Mouse (Mus musculus): ENCODE measurements around the gene 1700025G04Rik.

1700025G04Rik gene

DNA sequence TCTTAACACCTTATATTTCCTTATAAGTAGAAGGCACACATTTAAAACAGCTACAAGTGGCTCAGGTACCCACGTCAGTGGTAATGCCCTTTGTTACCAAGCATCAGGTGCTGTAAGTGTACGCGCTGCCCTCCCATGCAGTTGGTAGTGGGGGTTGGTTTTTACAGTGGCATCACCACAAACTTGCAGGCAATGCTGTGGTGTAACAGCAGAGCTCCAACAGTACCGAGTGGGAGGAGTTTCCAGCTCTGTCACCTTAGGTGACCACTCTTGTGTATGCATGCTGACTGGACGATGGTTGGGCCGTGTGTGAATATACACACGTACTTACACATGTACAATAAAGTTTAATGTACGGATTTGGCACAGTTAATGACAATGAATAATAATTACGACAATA, 175.4 kb downstream of the 1700025G04Rik start:
- no peak for DNase-seq (ENCODE audit: extremely low read depth, low read depth, low spot score)

DNA sequence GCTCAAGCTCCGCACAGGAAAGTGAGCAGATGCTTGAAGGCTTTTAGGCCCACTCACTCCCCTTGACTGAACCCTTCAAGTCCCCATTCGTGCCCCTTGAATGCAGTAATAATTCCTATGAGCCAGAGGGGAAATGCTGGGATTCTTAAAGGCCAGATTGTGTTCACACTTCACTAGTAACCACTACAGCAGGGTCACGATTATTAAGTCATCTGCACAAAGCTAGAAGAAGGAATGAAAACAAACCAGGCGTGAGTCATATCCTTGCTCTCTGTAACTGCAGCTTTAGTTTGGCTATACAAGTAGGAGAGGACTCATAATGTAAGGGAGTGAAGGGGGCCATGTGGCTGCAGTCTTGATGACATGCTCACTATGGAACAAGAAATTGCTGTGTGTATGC, 182.9 kb downstream of the 1700025G04Rik start:
- no peak for DNase-seq (ENCODE audit: extremely low read depth, low read depth, low spot score)

DNA sequence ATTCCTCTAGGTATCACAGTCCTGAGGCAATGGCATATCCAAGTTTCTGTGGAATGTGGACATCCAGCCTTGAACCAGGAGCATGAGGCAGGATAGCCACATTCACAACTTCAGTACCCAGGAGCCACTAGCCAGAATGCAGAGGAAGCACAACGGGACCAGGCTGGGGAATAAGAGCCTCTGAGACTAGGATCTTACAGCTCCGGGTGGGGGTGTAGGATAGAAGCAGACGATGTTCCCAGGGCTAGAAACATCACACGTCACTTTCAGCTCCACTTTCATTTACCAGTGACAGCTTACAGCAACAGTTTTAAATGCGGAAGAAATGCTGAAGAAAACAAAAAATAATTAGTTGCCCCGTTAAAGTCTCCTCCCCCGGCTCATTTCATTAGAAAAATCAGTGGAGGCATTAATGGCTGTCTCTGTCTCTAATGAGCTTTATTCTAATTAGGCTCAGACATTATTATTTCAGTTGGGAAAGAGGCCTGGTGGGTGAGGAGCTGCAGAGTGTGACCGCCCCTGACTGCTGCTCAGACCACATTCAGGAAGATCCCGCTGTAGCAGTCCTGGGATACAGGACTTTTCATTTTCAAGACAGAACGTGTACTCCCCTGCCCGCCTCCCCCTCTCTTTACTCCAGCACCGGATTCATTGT, 189.1 kb downstream of the 1700025G04Rik start:
- DNase-seq (ENCODE audit: extremely low read depth, low read depth, low spot score), result no peak

DNA sequence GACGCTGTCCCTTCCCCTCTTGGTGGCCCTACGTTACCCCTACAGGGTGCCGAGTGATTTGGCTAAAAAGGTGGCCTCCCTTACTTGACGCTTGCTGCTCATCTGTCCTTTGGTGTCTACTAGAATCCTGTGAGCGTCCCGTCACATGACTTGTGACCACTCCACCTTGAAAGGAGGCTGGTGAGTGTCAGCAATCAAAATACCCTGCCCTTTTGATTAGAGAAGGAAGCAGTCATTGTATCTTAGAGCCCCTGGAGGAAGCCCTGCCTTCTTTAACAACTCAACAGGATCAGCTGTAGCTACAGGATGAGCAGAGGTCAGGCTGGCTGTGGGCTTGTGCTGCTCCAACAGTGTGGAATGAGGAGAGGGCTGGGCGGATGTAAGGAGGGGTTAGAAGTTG, 190.0 kb downstream of the 1700025G04Rik start:
- DNase-seq (ENCODE audit: extremely low read depth, low read depth, low spot score), result no peak

DNA sequence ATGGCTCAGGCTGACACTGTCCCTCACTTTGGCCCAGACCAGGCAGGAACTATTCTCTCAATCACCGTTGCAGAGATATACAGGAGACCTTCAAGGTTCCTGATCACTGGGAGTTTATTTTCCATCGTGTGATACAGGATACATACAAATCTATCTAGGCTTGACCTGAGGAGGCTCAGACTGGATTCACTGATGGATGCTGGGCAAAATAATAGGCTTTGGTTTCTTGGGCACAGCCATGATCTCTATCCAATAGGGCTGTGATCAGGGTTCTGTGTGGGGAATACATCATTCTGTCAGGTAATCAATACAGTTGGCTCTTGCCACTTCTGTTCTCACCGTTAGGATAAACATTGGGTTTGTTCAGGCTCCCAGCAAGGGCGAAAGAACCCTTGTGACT, 194.5 kb downstream of the 1700025G04Rik start:
- no peak for DNase-seq (ENCODE audit: extremely low read depth, low read depth, low spot score)

DNA sequence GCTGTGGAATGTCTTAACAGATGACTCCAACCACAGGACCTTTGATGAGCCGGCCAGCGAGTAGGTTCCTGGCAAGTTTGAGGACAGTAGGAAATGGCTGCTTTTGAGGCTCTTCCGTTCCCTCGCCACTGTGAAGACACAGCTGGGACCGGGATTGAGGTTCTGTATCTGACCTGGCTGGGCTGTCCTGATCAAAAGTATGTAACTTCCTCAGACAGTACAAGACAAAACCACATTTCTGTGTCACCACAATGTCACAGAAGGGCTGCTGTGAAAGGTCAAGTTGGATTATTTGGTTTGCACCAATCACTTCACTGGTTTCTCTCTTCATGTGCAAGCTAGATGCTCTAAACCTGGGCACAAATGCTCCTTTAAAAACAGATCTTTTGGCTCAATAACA, 195.9 kb downstream of the 1700025G04Rik start:
- no peak for DNase-seq (ENCODE audit: extremely low read depth, low read depth, low spot score)

DNA sequence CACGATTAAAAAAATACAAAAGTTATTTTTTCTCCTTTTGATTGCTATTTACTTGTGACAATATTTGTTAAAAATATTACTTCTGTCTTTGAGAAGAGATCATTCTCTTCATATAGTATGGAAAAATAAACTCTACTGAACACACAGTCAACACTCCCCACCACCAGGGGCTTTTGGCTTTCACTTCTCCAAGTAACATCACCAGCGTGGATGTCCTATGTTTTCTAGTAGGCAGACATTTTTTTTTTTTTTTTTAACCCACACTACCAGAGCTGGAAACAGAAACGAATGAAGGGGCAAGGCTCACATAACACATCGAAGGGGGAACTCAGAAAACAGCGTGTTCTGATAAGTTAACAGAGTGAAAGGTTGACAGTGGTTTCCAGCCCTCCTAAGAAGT, 197.9 kb downstream of the 1700025G04Rik start:
- DNase-seq (ENCODE audit: extremely low read depth, low read depth, low spot score), result no peak

DNA sequence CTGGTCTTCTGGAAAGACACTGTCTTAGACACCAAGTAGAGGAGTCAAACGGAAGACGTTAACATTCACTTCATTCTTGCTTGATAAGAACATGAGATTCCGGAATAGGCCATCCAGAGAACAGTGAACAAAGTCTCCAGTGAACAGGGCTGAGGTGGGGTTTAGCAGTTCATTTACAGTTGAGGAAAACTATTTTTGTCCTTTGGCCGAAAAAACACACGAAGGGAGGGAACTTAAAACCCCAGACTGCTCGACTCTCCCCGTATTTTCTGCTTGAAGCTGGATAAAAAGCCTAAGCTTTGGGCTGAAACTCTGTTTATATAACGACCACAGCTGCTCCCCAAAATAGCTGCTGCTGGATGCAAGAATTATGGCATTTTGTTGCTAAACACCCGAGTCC, 198.7 kb downstream of the 1700025G04Rik start:
- DNase-seq (ENCODE audit: extremely low read depth, low read depth, low spot score), result no peak

DNA sequence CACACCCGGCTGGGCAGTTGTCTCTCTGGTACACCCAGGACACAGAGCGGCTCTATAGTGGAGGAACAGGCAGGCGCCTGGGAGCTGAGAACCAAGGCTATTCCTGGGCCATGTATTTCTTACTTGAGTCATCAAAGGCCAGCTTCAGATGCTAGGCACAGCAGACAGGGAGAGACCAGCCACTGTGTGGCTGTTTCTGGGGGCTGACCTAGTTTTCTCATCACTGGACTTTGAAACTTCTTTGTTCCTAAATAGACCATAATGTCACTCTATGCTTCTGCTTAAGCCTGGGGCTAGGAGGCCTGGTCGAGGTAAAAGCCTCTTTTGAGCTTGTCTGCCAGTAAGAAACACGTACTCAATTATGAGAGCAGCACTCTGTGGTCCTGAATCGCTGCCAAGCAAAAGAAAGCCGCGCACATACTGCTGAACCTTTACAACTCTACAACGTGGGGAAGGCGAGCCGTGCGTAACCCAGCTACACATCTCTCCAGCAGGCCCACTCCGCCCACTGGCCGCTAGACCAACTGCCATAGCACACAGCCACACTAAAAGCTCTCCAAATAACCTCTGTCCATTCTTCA, 199.8 kb downstream of the 1700025G04Rik start:
- DNase-seq (ENCODE audit: extremely low read depth, low read depth, low spot score), result no peak

DNA sequence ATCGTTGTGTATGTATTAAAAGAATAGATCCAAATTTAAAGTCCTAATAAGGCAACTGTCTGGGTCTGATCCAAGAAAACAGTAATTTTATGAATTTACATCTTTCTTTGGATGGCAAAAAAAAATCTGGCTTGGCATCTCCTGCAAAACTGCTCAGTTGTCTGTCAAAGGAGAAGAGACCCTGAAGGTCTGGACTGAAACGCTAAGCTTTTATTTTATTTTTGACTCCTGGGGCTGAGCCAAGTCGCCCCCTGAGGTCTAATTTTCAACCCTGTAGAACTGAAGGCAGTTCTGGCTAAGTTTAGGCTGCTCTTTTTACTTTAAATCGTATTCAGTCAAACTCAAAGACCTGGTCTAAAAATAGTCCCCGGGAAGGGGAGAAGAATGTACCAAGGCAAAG, 202.3 kb downstream of the 1700025G04Rik start:
- DNase-seq (ENCODE audit: extremely low read depth, low read depth, low spot score), result no peak

DNA sequence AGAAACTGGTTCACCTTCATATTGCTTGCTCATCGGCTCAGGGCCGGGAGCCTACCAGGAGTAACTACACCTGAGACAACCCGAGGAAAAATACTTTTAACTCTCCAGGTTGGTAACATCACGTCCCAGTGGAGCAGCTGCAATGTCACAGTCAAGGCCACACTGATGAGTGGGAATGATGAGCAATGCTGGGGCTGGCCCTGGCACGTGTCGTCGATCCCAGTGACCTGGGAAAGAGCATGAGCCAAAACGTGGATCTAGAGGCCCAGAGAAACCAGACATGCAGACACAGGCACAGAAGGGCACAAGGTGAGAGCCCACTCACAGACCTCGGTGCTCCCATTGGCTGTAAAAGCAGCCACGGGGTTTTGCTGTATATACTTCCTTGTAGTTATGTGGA, 202.8 kb downstream of the 1700025G04Rik start:
- no peak for DNase-seq (ENCODE audit: extremely low read depth, low read depth, low spot score)

DNA sequence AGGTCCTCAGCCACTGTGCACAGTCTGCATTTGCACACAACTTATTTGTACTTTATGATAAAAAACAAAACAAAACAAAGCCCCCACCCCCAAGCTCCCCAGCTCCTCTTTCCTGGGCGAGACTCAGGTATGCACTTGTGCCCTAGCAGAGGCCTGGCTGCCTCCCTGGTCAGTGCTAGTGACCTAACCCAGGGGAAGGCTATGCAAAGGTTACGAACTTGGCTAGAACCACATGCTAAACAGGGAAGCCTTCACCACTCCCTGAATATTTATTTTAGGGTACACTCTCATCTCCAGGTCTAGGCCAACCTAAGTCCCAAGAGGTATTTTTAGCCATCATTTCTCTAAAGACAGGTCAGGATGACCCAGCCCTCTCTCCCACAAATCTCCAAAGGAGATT, 203.8 kb downstream of the 1700025G04Rik start:
- DNase-seq (ENCODE audit: extremely low read depth, low read depth, low spot score), result no peak

DNA sequence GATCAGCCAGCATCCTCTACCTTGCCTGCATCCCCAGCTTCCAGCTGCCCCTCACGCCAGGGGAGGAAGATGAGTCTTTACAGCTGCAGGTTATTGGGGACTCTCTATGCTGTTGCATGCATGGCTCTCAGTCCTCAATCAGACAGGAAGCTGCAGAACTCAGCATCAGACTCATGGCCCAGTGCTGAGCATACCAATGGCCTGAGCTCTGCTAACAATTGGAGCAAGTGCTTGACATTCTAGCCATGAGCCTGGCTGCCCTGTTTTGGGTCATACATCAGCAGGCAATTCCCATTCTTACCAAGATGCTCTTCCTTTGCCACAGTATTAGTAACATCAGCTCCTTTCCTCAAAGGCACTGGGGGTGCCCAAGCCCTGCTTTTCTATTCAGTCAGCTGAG, 208.7 kb downstream of the 1700025G04Rik start:
- DNase-seq (ENCODE audit: extremely low read depth, low read depth, low spot score), result no peak

DNA sequence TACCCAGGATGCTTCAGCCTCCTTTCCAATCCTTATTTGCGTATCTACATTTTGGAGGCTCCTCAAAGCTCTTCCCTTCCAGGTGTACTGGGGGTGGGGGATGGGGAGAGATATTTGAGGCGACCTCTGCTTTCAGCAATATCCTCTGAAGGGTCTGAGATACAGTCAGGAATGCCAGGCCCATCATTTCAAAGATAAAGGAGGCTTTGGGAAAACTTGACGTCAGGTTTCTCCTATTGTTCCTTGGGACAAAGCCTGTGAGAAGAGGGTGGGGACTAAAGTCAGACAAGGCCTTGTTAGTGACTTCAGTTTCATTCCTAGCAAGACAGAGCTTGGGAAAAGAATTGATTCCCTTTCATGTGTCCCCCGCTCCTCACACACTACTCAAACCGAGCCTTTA, 209.2 kb downstream of the 1700025G04Rik start:
- DNase-seq (ENCODE audit: extremely low read depth, low read depth, low spot score), result no peak

DNA sequence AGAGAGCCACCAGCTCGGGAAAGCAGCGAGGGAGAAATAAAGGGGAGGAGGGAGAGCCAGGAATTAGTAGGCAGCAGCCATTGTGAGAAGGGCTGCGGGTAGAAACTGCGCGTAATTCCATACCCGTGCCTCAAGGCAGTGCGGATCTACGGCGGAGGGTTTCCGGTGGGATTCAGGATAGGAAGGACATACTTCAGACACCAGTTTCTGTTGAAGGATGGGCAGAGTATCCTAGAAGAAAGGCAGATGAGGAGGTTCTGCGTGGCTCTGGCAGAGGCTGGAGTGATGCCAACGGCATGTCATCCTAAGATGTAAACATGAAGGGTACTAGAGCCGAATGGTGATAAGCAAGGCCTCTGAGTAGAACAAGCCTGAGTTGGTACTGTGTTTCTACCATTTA, 210.0 kb downstream of the 1700025G04Rik start:
- no peak for DNase-seq (ENCODE audit: extremely low read depth, low read depth, low spot score)

DNA sequence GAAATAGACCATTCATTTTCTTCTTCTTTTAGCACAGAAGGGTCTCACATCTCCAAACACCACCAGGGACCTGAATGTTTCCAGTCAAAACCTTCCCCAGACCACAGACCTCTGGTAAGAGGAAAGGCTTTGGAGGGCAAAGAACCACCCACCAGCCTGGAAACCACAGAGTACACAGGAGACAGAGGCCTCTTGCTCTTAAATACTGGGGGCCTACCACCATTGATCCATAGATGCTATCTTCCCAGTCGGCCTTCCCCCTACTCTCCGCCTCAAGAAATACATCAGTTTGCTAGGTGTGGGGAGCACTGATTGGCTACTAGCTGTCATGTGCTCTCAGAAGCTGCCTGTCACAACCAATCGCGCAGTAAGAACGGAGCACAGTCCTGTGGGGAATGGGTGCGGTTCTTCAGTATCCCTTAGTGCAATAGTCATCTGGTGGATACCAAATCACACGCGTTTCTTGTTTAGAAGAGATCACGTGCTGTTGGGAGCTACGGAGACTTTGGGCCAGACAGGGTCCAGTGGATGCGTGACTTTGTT, 210.5 kb downstream of the 1700025G04Rik start:
- no peak for DNase-seq (ENCODE audit: extremely low read depth, low read depth, low spot score)

DNA sequence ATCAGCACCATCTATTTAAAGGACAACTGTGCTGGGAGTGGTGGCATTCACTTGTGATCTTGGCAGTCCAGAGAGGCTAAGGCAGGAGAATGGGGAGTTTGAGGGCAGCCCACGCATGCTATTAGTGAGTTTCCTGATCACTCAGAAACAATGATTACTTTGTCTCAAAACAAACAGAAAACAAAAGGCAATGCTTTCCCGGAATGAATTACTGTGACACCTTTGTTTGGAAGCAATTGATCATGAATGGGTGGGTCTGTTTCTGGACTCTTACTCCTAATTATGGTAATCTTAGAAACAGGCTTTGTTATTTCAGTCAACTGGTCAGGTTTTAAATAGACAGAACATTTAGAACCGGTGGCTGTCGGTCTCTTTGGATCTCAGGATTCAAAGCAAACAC, 211.5 kb downstream of the 1700025G04Rik start:
- no peak for DNase-seq (ENCODE audit: extremely low read depth, low read depth, low spot score)

DNA sequence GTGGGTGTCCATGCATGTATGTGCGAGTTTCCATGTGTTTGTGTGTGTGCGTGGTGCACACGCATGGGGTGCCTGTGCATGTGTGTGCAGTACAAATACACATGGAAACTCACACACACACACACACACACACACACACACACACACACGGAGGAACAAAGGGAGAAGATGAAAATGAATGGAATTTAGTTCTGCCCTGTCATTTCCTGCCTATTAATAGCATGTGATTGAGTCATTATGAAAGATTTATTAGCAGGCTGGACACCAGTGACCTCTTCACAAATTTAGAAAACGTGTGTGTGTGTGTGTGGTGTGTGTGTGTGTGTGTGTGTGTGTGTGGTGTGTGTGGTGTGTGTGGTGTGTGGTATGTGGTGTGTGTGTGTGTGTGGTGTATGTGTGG, 217.0 kb downstream of the 1700025G04Rik start:
- DNase-seq (ENCODE audit: extremely low read depth, low read depth, low spot score), result no peak

DNA sequence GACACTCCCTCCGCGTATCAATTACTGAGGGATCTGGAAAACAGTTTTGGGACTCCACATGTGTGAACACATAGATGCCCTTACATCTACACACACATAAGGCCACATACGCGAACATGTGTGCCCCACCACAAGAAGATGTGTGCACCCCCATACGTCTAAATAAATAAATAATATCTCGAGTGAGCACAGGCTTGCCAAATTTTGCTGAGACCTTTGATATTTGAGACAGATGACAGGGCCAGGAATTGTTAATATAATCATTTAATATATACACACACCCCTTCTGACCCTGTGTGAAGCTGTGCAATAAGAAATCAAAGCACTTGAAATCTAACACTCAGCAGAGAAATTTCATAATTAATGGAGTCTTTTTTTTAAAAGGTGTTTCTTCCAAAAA, 225.6 kb downstream of the 1700025G04Rik start:
- no peak for DNase-seq (ENCODE audit: extremely low read depth, low read depth, low spot score)

DNA sequence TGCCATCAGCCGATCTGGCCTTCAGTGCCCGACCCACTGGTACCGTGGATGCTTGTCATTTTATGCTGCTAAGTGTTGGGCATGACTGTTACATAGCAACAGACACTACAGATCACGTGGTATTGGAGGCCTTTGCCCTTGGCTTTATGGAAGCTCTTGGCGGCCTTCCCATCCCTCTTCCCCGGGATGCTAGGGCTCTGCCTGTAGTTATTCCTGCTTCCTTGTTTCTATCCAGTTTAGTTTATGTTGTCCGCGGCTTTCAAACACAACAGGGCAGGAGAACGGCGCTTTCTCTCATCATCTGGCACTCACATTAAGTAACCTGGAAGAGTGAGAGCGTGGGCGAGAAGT, 226.2 kb downstream of the 1700025G04Rik start:
- DNase-seq (ENCODE audit: extremely low read depth, low read depth, low spot score), result no peak

DNA sequence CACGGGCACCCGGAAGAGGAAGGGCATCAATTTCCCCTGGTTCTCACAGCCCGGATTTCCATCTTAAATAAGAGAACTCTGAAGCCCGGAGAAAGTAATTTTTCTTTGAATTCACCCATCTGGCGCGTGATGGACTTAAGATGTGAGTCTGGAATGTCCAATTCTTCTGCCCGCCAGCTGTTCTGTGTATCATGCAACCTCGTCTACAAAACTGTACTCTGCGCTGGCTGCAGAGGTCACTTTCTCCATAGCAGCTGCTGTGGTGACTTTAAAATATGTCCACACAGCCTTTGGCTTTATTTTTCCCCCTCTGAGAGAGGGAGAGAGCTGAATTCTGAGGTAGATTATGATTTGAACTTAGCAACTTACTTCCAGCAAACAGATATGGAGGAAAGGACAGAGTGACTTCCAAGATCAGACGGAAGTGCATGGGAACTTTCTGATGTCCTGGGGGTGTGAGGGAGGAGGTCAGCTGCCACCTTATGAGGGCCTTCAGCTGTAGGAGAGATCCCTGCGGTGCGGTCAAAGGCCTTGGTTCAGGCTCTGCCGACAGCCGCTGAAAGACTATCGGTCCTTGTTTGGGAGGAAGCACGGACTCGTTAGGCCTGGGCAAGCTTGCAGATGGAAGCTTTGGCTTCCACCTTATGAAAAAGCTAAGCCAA, 226.7 kb downstream of the 1700025G04Rik start:
- no peak for DNase-seq (ENCODE audit: extremely low read depth, low read depth, low spot score)

DNA sequence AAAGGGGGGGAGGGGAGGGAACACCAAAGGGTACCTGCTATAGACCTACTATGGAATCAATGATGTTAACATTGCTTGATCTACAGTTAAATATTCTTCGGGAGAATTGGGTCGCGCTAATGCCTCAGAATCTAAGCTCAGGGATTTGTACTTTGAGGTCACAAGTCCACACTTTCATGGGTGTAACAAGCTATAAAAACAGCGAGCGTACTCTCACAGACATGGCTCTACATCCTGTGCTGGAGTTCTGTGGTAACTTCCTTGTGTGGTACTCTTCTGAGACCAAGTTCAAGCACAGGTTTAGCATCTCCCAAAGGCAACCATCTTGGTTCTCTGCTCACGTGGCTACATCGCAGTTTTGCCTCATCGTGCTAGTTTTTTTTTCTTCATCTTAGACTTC, 227.8 kb downstream of the 1700025G04Rik start:
- no peak for DNase-seq (ENCODE audit: extremely low read depth, low read depth, low spot score)

All from fat pad, adult 2 months (tissue).